Mouse (Mus musculus): ENCODE data around the gene Emilin2.
A peak's percentile ranks its signal among the peaks of the same experiment; 100 is the strongest.

Emilin2 gene

GRCm38 (mm10) chr17:71264739-71265138, 47.0 kb downstream of the Emilin2 start:
- peak; percentile 99 for DNase-seq (ENCODE audit: low read depth)

- DNase-seq (ENCODE audit: low read depth): no peak
These were observed 48.6 kb downstream of the Emilin2 start for GRCm38 (mm10) chr17:71263136-71263535.

- no peak for DNase-seq (ENCODE audit: low read depth)
These were observed 51.1 kb downstream of the Emilin2 start for GRCm38 (mm10) chr17:71260658-71261057.

- peak; percentile 56 for DNase-seq (ENCODE audit: low read depth)
These were observed 52.1 kb downstream of the Emilin2 start for GRCm38 (mm10) chr17:71259727-71260126.

GRCm38 (mm10) chr17:71256806-71257536, 54.8 kb downstream of the Emilin2 start:
- peak; percentile 96 for DNase-seq (ENCODE audit: low read depth)

GRCm38 (mm10) chr17:71256068-71256615, 55.6 kb downstream of the Emilin2 start:
- DNase-seq (ENCODE audit: low read depth): peak; percentile 34

GRCm38 (mm10) chr17:71254736-71255135, 57.0 kb downstream of the Emilin2 start:
- peak; percentile 64 for DNase-seq (ENCODE audit: low read depth)

GRCm38 (mm10) chr17:71254106-71254505, 57.7 kb downstream of the Emilin2 start:
- DNase-seq (ENCODE audit: low read depth): no peak

GRCm38 (mm10) chr17:71253391-71253790, 58.4 kb downstream of the Emilin2 start:
- peak; percentile 83 for DNase-seq (ENCODE audit: low read depth)

GRCm38 (mm10) chr17:71252101-71252500, 59.7 kb downstream of the Emilin2 start:
- DNase-seq (ENCODE audit: low read depth): no peak

GRCm38 (mm10) chr17:71251601-71252001, 60.2 kb downstream of the Emilin2 start:
- no peak for DNase-seq (ENCODE audit: low read depth)

- DNase-seq (ENCODE audit: low read depth): peak; percentile 57
These were observed 60.8 kb downstream of the Emilin2 start for GRCm38 (mm10) chr17:71250819-71251600.

- DNase-seq (ENCODE audit: low read depth): no peak
These were observed 61.7 kb downstream of the Emilin2 start for GRCm38 (mm10) chr17:71250046-71250445.

GRCm38 (mm10) chr17:71248963-71249362, 62.8 kb downstream of the Emilin2 start:
- DNase-seq (ENCODE audit: low read depth): no peak

GRCm38 (mm10) chr17:71246022-71246421, 65.8 kb downstream of the Emilin2 start:
- DNase-seq (ENCODE audit: low read depth): no peak

- DNase-seq (ENCODE audit: low read depth): no peak
These were observed 66.6 kb downstream of the Emilin2 start for GRCm38 (mm10) chr17:71245133-71245532.

GRCm38 (mm10) chr17:71242666-71243065, 69.1 kb downstream of the Emilin2 start:
- no peak for DNase-seq (ENCODE audit: low read depth)

- DNase-seq (ENCODE audit: low read depth): no peak
These were observed 71.0 kb downstream of the Emilin2 start for GRCm38 (mm10) chr17:71240811-71241210.

GRCm38 (mm10) chr17:71238494-71238893, 73.3 kb downstream of the Emilin2 start:
- DNase-seq (ENCODE audit: low read depth): no peak

- DNase-seq (ENCODE audit: low read depth): peak; percentile 55
These were observed 76.4 kb downstream of the Emilin2 start for GRCm38 (mm10) chr17:71235229-71235958.

GRCm38 (mm10) chr17:71234041-71234594, 77.7 kb downstream of the Emilin2 start:
- no peak for DNase-seq (ENCODE audit: low read depth)

- DNase-seq (ENCODE audit: low read depth): no peak
These were observed 78.6 kb downstream of the Emilin2 start for GRCm38 (mm10) chr17:71233210-71233609.

Data from 416B (cell line).